Mouse (Mus musculus): ENCODE results near the gene Osbpl10. TPM values are rescaled to one million over a fixed set of nuclear protein-coding genes. Genes with fewer than 3 reads are reported as not detected.

Osbpl10 gene
- polyA plus RNA-seq, 1 experiment from 2014 or later: 1.4 TPM

- ATAC-seq (ENCODE audit: insufficient read depth, low FRiP score, low TSS enrichment) (no peak), DNase-seq (ENCODE audit: low spot score) (no peak)
- no peaks in the 10 kb centered on the region for H3K9me3 ChIP-seq (ENCODE audit: control insufficient read depth, low read length)
- H3K27me3 ChIP-seq (ENCODE audit: control insufficient read depth, insufficient read depth, low read length): no peaks in the 10 kb centered on the region
- no peak overlapping the region for H3K4me2 ChIP-seq (ENCODE audit: low read depth)
- 85% methylated on average over 3 of the region's 3 CpGs for WGBS
- H3K4me3 ChIP-seq (ENCODE audit: low read depth, low read length): no peak overlapping the region
- no peaks in the 10 kb centered on the region for H3K36me3 ChIP-seq (ENCODE audit: control insufficient read depth, insufficient read depth, low read length)
- H3K9ac ChIP-seq (ENCODE audit: low read length): no peak overlapping the region
- H3K27ac ChIP-seq (ENCODE audit: low read depth, low read length): no peak overlapping the region
- no peaks in the 10 kb centered on the region for H3K4me1 ChIP-seq (ENCODE audit: control insufficient read depth, insufficient read depth, low read length)
Observed at GRCm38 (mm10) chr9:114944642-114945041, 33.7 kb upstream of the Osbpl10 start.

- H3K4me2 ChIP-seq (ENCODE audit: low read depth): no peak overlapping the region
- H3K4me3 ChIP-seq (ENCODE audit: low read depth, low read length): no peak overlapping the region
- H3K27me3 ChIP-seq (ENCODE audit: control insufficient read depth, insufficient read depth, low read length): no peaks in the 10 kb centered on the region
- no peaks in the 10 kb centered on the region for H3K9me3 ChIP-seq (ENCODE audit: control insufficient read depth, low read length)
- H3K9ac ChIP-seq (ENCODE audit: low read length): no peak overlapping the region
- ATAC-seq (ENCODE audit: insufficient read depth, low FRiP score, low TSS enrichment) (no peak), DNase-seq (ENCODE audit: low spot score) (no peak)
- WGBS: 89% methylated on average over 6 of the region's 6 CpGs
- H3K4me1 ChIP-seq (ENCODE audit: control insufficient read depth, insufficient read depth, low read length): no peaks in the 10 kb centered on the region
- no peaks in the 10 kb centered on the region for H3K36me3 ChIP-seq (ENCODE audit: control insufficient read depth, insufficient read depth, low read length)
- no peak overlapping the region for H3K27ac ChIP-seq (ENCODE audit: low read depth, low read length)
Observed at GRCm38 (mm10) chr9:114945576-114945975, 32.8 kb upstream of the Osbpl10 start.

- Histone ChIP-seq H3K4me3 (ENCODE audit: low read depth, low read length) (no peak overlapping the region), H3K9ac (ENCODE audit: low read length) (no peak overlapping the region), H3K4me1 (ENCODE audit: control insufficient read depth, insufficient read depth, low read length) (no peaks in the 10 kb centered on the region), H3K27me3 (ENCODE audit: control insufficient read depth, insufficient read depth, low read length) (no peaks in the 10 kb centered on the region), H3K27ac (ENCODE audit: low read depth, low read length) (no peak overlapping the region), H3K9me3 (ENCODE audit: control insufficient read depth, low read length) (no peaks in the 10 kb centered on the region), H3K36me3 (ENCODE audit: control insufficient read depth, insufficient read depth, low read length) (no peaks in the 10 kb centered on the region), H3K4me2 (ENCODE audit: low read depth) (no peak overlapping the region)
- ATAC-seq (ENCODE audit: insufficient read depth, low FRiP score, low TSS enrichment): no peak
- WGBS: 60% methylated on average over 5 of the region's 5 CpGs
- no peak for DNase-seq (ENCODE audit: low spot score)
Observed at GRCm38 (mm10) chr9:114948395-114948794, 30.0 kb upstream of the Osbpl10 start.

- WGBS: 46% methylated on average over 1 of the region's 1 CpGs
- Histone ChIP-seq H3K9me3 (ENCODE audit: control insufficient read depth, low read length) (no peaks in the 10 kb centered on the region), H3K27ac (ENCODE audit: low read depth, low read length) (no peak overlapping the region), H3K4me1 (ENCODE audit: control insufficient read depth, insufficient read depth, low read length) (no peaks in the 10 kb centered on the region), H3K9ac (ENCODE audit: low read length) (no peak overlapping the region), H3K36me3 (ENCODE audit: control insufficient read depth, insufficient read depth, low read length) (no peaks in the 10 kb centered on the region), H3K27me3 (ENCODE audit: control insufficient read depth, insufficient read depth, low read length) (no peaks in the 10 kb centered on the region), H3K4me3 (ENCODE audit: low read depth, low read length) (no peak overlapping the region), H3K4me2 (ENCODE audit: low read depth) (no peak overlapping the region)
- ATAC-seq (ENCODE audit: insufficient read depth, low FRiP score, low TSS enrichment): no peak
- DNase-seq (ENCODE audit: low spot score): no peak
Observed at GRCm38 (mm10) chr9:114952866-114953265, 25.5 kb upstream of the Osbpl10 start.

- no peak overlapping the region for H3K4me2 ChIP-seq (ENCODE audit: low read depth)
- no peak overlapping the region for H3K27ac ChIP-seq (ENCODE audit: low read depth, low read length)
- H3K36me3 ChIP-seq (ENCODE audit: control insufficient read depth, insufficient read depth, low read length): no peaks in the 10 kb centered on the region
- no peaks in the 10 kb centered on the region for H3K9me3 ChIP-seq (ENCODE audit: control insufficient read depth, low read length)
- H3K4me3 ChIP-seq (ENCODE audit: low read depth, low read length): no peak overlapping the region
- H3K4me1 ChIP-seq (ENCODE audit: control insufficient read depth, insufficient read depth, low read length): no peaks in the 10 kb centered on the region
- ATAC-seq (ENCODE audit: insufficient read depth, low FRiP score, low TSS enrichment): no peak
- H3K27me3 ChIP-seq (ENCODE audit: control insufficient read depth, insufficient read depth, low read length): no peaks in the 10 kb centered on the region
- no peak for DNase-seq (ENCODE audit: low spot score)
- H3K9ac ChIP-seq (ENCODE audit: low read length): no peak overlapping the region
- 91% methylated on average over 11 of the region's 11 CpGs for WGBS
Observed at GRCm38 (mm10) chr9:114955340-114955739, 23.0 kb upstream of the Osbpl10 start.

GRCm38 (mm10) chr9:114956945-114957344, 21.4 kb upstream of the Osbpl10 start:
- DNase-seq (ENCODE audit: low spot score) (peak; percentile 43), ATAC-seq (ENCODE audit: insufficient read depth, low FRiP score, low TSS enrichment) (0 out of 2 replicates have a peak, but pooled peaks have one; percentile 68)
- WGBS: 43% methylated on average over 5 of the region's 5 CpGs
- Histone ChIP-seq H3K9ac (ENCODE audit: low read length) (no peak overlapping the region), H3K27me3 (ENCODE audit: control insufficient read depth, insufficient read depth, low read length) (no peaks in the 10 kb centered on the region), H3K36me3 (ENCODE audit: control insufficient read depth, insufficient read depth, low read length) (no peaks in the 10 kb centered on the region), H3K27ac (ENCODE audit: low read depth, low read length) (no peak overlapping the region), H3K4me3 (ENCODE audit: low read depth, low read length) (no peak overlapping the region), H3K4me1 (ENCODE audit: control insufficient read depth, insufficient read depth, low read length) (no peaks in the 10 kb centered on the region), H3K4me2 (ENCODE audit: low read depth) (no peak overlapping the region), H3K9me3 (ENCODE audit: control insufficient read depth, low read length) (no peaks in the 10 kb centered on the region)

GRCm38 (mm10) chr9:114960043-114960789, 18.2 kb upstream of the Osbpl10 start:
- WGBS: 83% methylated on average over 4 of the region's 4 CpGs
- ATAC-seq (ENCODE audit: insufficient read depth, low FRiP score, low TSS enrichment): no peak
- no peak overlapping the region for H3K9ac ChIP-seq (ENCODE audit: low read length)

GRCm38 (mm10) chr9:114960844-114961243, 17.5 kb upstream of the Osbpl10 start:
- no peaks in the 10 kb centered on the region for H3K4me1 ChIP-seq (ENCODE audit: control insufficient read depth, insufficient read depth, low read length)
- H3K9ac ChIP-seq (ENCODE audit: low read length): no peak overlapping the region
- no peak for ATAC-seq (ENCODE audit: insufficient read depth, low FRiP score, low TSS enrichment)
- DNase-seq (ENCODE audit: low spot score): no peak
- H3K4me3 ChIP-seq (ENCODE audit: low read depth, low read length): no peak overlapping the region
- no peaks in the 10 kb centered on the region for H3K36me3 ChIP-seq (ENCODE audit: control insufficient read depth, insufficient read depth, low read length)
- no peaks in the 10 kb centered on the region for H3K9me3 ChIP-seq (ENCODE audit: control insufficient read depth, low read length)
- H3K27me3 ChIP-seq (ENCODE audit: control insufficient read depth, insufficient read depth, low read length): no peaks in the 10 kb centered on the region
- no peak overlapping the region for H3K4me2 ChIP-seq (ENCODE audit: low read depth)
- 91% methylated on average over 6 of the region's 6 CpGs for WGBS
- H3K27ac ChIP-seq (ENCODE audit: low read depth, low read length): no peak overlapping the region

More at GRCm38 (mm10) chr9:114960043-114960789, 18.2 kb upstream of the Osbpl10 start:
- H3K27me3 ChIP-seq (ENCODE audit: control insufficient read depth, insufficient read depth, low read length): no peaks in the 10 kb centered on the region
- DNase-seq (ENCODE audit: low spot score): no peak
- H3K27ac ChIP-seq (ENCODE audit: low read depth, low read length): no peak overlapping the region
- H3K4me2 ChIP-seq (ENCODE audit: low read depth): no peak overlapping the region
- no peaks in the 10 kb centered on the region for H3K4me1 ChIP-seq (ENCODE audit: control insufficient read depth, insufficient read depth, low read length)
- no peaks in the 10 kb centered on the region for H3K36me3 ChIP-seq (ENCODE audit: control insufficient read depth, insufficient read depth, low read length)
- H3K9me3 ChIP-seq (ENCODE audit: control insufficient read depth, low read length): no peaks in the 10 kb centered on the region
- no peak overlapping the region for H3K4me3 ChIP-seq (ENCODE audit: low read depth, low read length)

- no peaks in the 10 kb centered on the region for H3K27me3 ChIP-seq (ENCODE audit: control insufficient read depth, insufficient read depth, low read length)
- 80% methylated on average over 3 of the region's 3 CpGs for WGBS
- no peak overlapping the region for H3K9ac ChIP-seq (ENCODE audit: low read length)
- H3K27ac ChIP-seq (ENCODE audit: low read depth, low read length): no peak overlapping the region
- DNase-seq (ENCODE audit: low spot score) (no peak), ATAC-seq (ENCODE audit: insufficient read depth, low FRiP score, low TSS enrichment) (no peak)
- no peaks in the 10 kb centered on the region for H3K4me1 ChIP-seq (ENCODE audit: control insufficient read depth, insufficient read depth, low read length)
- H3K4me2 ChIP-seq (ENCODE audit: low read depth): no peak overlapping the region
- no peaks in the 10 kb centered on the region for H3K9me3 ChIP-seq (ENCODE audit: control insufficient read depth, low read length)
- no peak overlapping the region for H3K4me3 ChIP-seq (ENCODE audit: low read depth, low read length)
- no peaks in the 10 kb centered on the region for H3K36me3 ChIP-seq (ENCODE audit: control insufficient read depth, insufficient read depth, low read length)
Observed at GRCm38 (mm10) chr9:114964093-114964492, 14.3 kb upstream of the Osbpl10 start.
